Mouse (Mus musculus) regulatory T cell (primary cell): ENCODE measurements around the gene Slc25a20.

Experiments
- in situ Hi-C: fragments of 300-600 bp; cut with MboI, MseI; formaldehyde crosslinking; loops from one replicate; pipeline ENCODE4 v1.15.1; 2025; ENCODE audit warnings: high pct_unique_total_duplicates

Slc25a20 gene

GRCm38 (mm10) chr9:108686475-108686887 lies 24.6 kb downstream of the Slc25a20 start:
- in situ Hi-C loops, result no loop called here

DNA sequence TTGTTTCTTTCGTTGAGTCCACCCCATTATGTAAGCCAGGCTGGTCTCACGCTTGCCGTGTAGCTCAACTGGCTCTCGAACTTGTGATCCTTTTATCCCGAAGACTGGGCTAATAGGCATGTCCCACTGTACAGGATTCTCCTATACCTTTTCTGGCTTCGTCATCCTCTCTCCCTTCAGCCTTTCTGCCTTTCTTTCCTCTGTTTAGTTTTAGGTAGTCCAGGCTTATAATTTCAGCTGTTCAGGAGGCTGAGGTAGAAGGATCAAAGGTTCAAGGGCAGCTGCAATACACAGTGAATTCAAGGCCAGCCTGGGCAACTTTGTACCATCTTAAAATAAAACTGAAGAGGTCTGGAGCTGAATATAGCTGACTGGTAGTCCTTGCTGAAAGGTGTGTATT lies 25.3 kb downstream of the Slc25a20 start:
- in situ Hi-C loops, result no loop called here

DNA sequence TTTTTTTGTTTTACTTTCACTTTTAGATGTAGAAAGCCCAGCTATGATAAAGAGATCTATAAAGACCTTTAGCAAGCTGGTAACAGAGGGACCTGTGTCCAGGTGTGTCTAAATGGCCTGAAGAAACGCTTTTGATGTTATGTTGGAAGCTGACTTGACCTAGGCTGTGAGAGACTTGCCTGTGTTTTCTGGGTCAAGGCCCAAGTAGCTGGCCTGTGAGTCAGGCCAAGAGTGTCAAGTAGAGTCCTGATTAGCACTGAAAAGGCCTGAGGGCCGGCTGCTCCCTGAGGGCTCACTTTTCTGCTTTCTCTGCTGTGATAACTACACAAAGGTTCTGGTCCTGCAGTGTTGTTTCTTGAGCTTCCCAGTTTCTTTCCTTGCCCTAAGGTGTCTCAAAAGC lies 25.8 kb downstream of the Slc25a20 start:
- in situ Hi-C loops, result no loop called here

DNA sequence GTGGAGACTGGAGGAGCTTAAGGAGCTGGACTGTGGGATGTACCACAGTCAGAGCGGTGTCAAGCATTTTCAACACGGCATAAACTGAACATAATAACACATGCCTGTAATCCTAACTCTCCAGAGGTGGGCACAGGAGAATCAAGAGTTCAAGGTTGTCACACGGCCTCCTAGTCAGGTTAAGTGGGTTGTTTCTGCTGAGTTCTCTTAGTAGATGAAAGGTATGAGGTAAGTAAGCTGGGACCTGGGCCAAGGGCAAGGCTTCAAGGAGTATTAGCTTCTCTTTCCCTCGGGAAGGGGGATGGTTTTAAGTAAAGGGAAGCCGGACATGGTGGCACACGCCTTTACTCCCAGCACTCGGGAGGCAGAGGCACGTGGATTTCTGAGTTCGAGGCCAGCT lies 26.6 kb downstream of the Slc25a20 start:
- in situ Hi-C loops, result no loop called here

- in situ Hi-C loops, result no loop called here
Observed at GRCm38 (mm10) chr9:108689106-108689505, 27.2 kb downstream of the Slc25a20 start, which contains the start of gene Prkar2a. TSS of gene Prkar2a (plus strand) at chr9:108689314.

GRCm38 (mm10) chr9:108689993-108690392 lies 28.1 kb downstream of the Slc25a20 start:
- in situ Hi-C loops, result no loop called here

DNA sequence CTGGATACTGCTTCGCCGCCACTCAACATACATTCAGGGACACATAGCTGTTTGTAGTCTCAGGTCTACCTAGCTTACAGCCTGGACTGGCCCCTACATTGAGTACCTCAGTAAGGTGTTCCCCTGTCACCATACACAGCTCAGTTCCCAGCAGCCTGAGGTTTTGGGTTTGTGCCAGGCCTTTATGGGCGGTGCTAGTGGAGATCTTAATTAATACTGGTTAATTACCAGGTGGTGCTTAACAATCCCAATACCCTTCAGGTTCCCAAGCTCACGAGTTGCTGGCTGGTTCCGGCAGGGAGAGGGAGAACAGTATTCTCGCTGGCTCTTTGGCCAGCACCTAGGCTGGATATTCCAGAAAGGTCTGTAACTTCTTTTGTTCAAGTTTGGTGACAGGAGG lies 29.0 kb downstream of the Slc25a20 start:
- in situ Hi-C loops, result no loop called here

- in situ Hi-C loops, result no loop called here
Observed at GRCm38 (mm10) chr9:108691371-108691770, 29.5 kb downstream of the Slc25a20 start.

- in situ Hi-C loops, result no loop called here
Observed at GRCm38 (mm10) chr9:108691846-108692225, 29.9 kb downstream of the Slc25a20 start.

DNA sequence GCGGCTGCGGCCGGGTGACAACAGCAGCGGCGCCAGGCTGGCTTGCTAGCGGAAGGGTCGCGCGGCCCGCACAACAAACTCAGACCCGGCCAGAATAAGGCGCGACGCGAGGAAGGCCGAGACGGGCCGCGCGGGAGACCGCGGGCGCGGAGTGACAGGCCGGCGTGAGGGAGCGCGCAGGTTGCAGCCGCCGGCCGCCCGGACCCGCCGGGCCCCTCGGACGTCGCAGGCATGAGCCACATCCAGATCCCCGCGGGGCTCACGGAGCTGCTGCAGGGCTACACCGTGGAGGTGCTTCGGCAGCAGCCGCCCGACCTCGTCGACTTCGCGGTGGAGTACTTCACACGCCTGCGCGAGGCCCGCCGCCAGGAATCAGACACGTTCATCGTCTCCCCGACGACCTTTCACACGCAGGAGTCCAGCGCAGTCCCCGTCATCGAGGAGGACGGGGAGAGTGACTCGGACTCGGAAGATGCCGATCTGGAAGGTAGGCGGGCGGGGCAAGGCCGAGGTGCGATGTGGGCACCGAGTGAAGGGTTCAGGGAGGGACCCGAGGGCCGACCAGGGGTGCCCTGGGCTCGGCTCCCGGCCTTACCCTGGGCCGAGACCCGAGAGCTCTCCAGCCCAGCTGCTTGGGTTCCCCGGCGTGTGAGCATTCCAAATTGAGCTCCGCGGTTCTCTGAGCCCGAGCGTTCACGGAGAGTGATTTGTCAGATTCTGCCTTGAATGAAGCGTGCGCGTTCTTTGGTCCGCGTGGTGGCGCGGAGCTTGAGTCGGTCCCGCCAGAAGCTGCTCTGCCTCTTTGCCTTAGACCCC lies 30.5 kb downstream of the Slc25a20 start:
- in situ Hi-C loops, result no loop called here

DNA sequence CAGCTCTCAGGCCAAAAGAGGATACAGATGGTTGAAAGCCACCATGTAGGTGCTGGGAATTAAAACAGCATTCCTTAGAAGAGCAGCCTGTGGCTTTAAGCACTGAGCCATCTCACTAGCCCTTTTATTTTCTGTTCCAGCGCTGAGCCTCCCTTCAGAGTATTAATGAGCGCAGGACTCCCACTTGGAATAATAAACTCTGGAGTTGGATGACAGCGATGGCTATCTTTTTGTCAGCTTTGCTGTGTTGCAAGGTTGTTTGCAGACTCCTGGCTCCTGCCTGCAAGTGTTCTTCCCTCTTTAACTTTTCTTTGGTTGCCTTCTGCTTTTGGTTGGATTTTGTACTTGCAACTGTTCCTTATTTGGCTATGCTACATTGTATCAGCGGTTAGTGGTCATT lies 32.1 kb downstream of the Slc25a20 start:
- in situ Hi-C loops, result no loop called here

- in situ Hi-C loops, result no loop called here
Observed at GRCm38 (mm10) chr9:108694533-108694932, 32.6 kb downstream of the Slc25a20 start.

DNA sequence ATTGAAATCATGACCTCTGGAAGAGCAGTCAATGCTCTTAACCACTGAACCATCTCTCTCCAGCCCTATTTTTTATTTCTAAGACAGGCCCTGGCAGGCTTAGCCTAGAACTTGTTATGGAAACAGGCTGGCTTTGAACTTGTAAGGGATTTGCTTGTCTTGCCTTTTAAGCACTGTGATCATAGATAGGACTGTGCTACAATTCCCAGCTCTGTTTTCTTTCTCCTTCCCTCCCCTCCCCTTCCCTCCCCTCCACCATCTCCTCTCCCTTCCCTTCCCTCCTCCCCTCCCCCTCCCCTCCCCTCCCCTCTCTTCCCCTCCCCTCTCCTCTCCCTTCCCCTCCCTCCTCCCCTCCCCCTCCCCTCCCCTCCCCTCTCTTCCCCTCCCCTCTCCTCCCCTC lies 40.6 kb downstream of the Slc25a20 start:
- in situ Hi-C loops, result no loop called here

GRCm38 (mm10) chr9:108703373-108704110 lies 41.7 kb downstream of the Slc25a20 start:
- in situ Hi-C loops, result no loop called here

- in situ Hi-C loops, result no loop called here
Observed at GRCm38 (mm10) chr9:108704591-108704990, 42.7 kb downstream of the Slc25a20 start.

GRCm38 (mm10) chr9:108707212-108707611 lies 45.3 kb downstream of the Slc25a20 start:
- in situ Hi-C loops, result no loop called here

DNA sequence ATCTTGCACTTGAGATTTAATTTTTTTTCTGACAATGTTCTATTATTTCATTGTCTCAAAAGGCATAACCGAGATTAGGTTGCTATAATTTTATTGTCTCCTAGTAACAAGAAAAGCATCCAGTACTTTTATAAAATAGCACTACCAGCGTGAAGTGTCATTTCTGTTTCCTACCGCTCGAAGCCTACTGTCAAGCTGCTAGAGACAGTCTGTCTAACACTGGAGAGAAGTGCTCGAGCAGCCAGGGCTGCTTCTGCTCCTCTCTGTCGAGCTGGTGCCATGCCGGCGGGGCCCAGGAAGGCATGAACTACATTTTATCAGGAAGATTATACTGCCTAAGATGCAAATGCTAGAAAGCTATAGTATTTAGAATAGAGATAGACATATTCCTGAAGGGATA lies 46.9 kb downstream of the Slc25a20 start:
- in situ Hi-C loops, result no loop called here

DNA sequence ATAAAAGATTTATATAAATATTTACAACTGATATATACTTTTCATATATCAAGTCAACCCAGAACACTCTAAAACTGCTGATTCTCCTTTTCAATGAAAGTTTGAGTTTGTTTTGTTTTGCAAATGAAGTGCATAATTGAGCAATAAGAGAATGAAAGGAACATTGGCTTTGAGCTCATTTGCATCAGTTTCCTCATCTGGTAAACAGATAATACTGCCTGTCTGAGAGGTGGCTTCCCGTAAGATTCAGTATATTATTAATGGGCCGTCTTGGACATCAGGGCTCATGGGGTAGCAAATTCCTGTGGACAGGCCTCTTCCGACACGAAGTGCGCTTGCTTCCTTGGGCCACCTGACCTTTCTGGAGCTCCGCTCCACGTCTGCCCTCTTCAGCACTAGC lies 48.9 kb downstream of the Slc25a20 start:
- in situ Hi-C loops, result no loop called here

- in situ Hi-C loops, result no loop called here
Observed at GRCm38 (mm10) chr9:108716199-108716598, 54.3 kb downstream of the Slc25a20 start.

- in situ Hi-C loops, result no loop called here
Observed at GRCm38 (mm10) chr9:108723751-108724150, 61.9 kb downstream of the Slc25a20 start.

- in situ Hi-C loops, result no loop called here
Observed at GRCm38 (mm10) chr9:108726116-108726515, 64.2 kb downstream of the Slc25a20 start.

- in situ Hi-C loops, result no loop called here
Observed at GRCm38 (mm10) chr9:108729050-108729449, 67.2 kb downstream of the Slc25a20 start.

GRCm38 (mm10) chr9:108732462-108732861 lies 70.6 kb downstream of the Slc25a20 start:
- in situ Hi-C loops, result no loop called here
